Mouse (Mus musculus): ENCODE results near the gene Pxk. TPM values are rescaled to one million over a fixed set of nuclear protein-coding genes. Genes with fewer than 3 reads are reported as not detected.

Pxk gene
- 10 to 100 TPM; 11.6 to 12.5 TPM for total RNA-seq (2021)
- long read RNA-seq, experiment 1, transcript Pxk-201 (18 exons, 2,812 nt): major isoform, 5 of 10 reads
- long read RNA-seq, experiment 1, partial matches to known transcripts: 0 of 10 reads
- long read RNA-seq, experiment 1, other reads (novel, unspliced or antisense): 1 of 10 reads
- long read RNA-seq, experiment 2, transcript Pxk-205 (18 exons, 2,765 nt): major isoform, 6 of 16 reads
- long read RNA-seq, experiment 2, transcript Pxk-201 (18 exons, 2,812 nt): minor isoform, 5 of 16 reads
- long read RNA-seq, experiment 2, partial matches to known transcripts: 2 of 16 reads
- long read RNA-seq, experiment 2, other reads (novel, unspliced or antisense): 2 of 16 reads

GRCm38 (mm10) chr14:8097978-8098686 is at the start of gene Pxk:
Pxk (plus strand) TSS chr14:8098211.
- peak; percentile 91 for DNase-seq

GRCm38 (mm10) chr14:8049334-8049733 is 48.7 kb upstream of the Pxk start:
- no peak for DNase-seq

GRCm38 (mm10) chr14:8051869-8052268 is 46.1 kb upstream of the Pxk start:
- DNase-seq: no peak

GRCm38 (mm10) chr14:8052661-8053060 is 45.4 kb upstream of the Pxk start:
- DNase-seq: no peak

- no peak for DNase-seq
Observed at GRCm38 (mm10) chr14:8054310-8055102, 43.5 kb upstream of the Pxk start.

GRCm38 (mm10) chr14:8056076-8056475 is 41.9 kb upstream of the Pxk start:
- DNase-seq: no peak

- no peak for DNase-seq
Observed at GRCm38 (mm10) chr14:8059938-8060337, 38.1 kb upstream of the Pxk start.

- no peak for DNase-seq
Observed at GRCm38 (mm10) chr14:8062076-8062475, 35.9 kb upstream of the Pxk start.

- no peak for DNase-seq
Observed at GRCm38 (mm10) chr14:8062537-8063301, 35.3 kb upstream of the Pxk start.

- DNase-seq: no peak
Observed at GRCm38 (mm10) chr14:8063835-8064785, 33.9 kb upstream of the Pxk start.

- DNase-seq: peak; percentile 89
Observed at GRCm38 (mm10) chr14:8080165-8080679, 17.8 kb upstream of the Pxk start, which contains the start of gene Rpp14. Rpp14 (plus strand) TSS chr14:8080367.

GRCm38 (mm10) chr14:8080718-8081117 is 17.3 kb upstream of the Pxk start:
- no peak for DNase-seq

GRCm38 (mm10) chr14:8082949-8083348 is 15.1 kb upstream of the Pxk start:
- no peak for DNase-seq

- DNase-seq: no peak
Observed at GRCm38 (mm10) chr14:8089016-8089415, 9.0 kb upstream of the Pxk start.

GRCm38 (mm10) chr14:8092573-8092972 is 5.4 kb upstream of the Pxk start:
- no peak for DNase-seq

GRCm38 (mm10) chr14:8093427-8093826 is 4.6 kb upstream of the Pxk start:
- DNase-seq: no peak

GRCm38 (mm10) chr14:8094931-8095561 is 3.0 kb upstream of the Pxk start:
- DNase-seq: no peak

- no peak for DNase-seq
Observed at GRCm38 (mm10) chr14:8095562-8095950, 2.5 kb upstream of the Pxk start.

- no peak for DNase-seq
Observed at GRCm38 (mm10) chr14:8098687-8098995, 630 bp downstream of the Pxk start.

- peak; percentile 24 for DNase-seq
Observed at GRCm38 (mm10) chr14:8099561-8100021, 1.6 kb downstream of the Pxk start.

Measured in gastrocnemius, postnatal 25 days (tissue).